Mouse (Mus musculus): ENCODE measurements around the gene Cit. TPM values are rescaled to one million over a fixed set of nuclear protein-coding genes. Genes with fewer than 3 reads are reported as not detected.
"Not testable (repeated sequence)": the region's sequence is repeated elsewhere in the genome, so short reads cannot be mapped to it uniquely, and the experiment has no call there.

The Cit gene
- 8.5 TPM for polyA plus RNA-seq (2012; fragmentation: generic; extraction: Trizol)

GRCm38 (mm10) chr5:115844766-115845634, at the start of gene Cit:
TSS of gene Cit (plus strand) at chr5:115845278.
- peak within 1 kb of the TSS; percentile 75 for H3K4me3 ChIP-seq
- peaks cover 35% of the 10 kb centered on the region for H3K79me2 ChIP-seq (ENCODE audit: control insufficient read depth, insufficient read depth)
- TF ChIP-seq E2F4 (IDR thresholded peaks at IDR 0.05; ENCODE audit: insufficient read depth), result peak; percentile 81
- peak; percentile 28 for TF ChIP-seq POLR2AphosphoS2 (IDR thresholded peaks at IDR 0.05; ENCODE audit: insufficient read length, low read depth)
- no peak for TF ChIP-seq TCF3 (IDR thresholded peaks at IDR 0.05; ENCODE audit: insufficient read length, low read depth)
- TF ChIP-seq POLR2A (IDR thresholded peaks at IDR 0.05; ENCODE audit: insufficient read length, low read depth), result peak; percentile 52
- no peaks in the 10 kb centered on the region for H3K27me3 ChIP-seq (ENCODE audit: control insufficient read depth, insufficient read depth, insufficient read length)
- no peaks in the 10 kb centered on the region for H3K36me3 ChIP-seq (ENCODE audit: control insufficient read depth, insufficient read depth)
- H3ac ChIP-seq (ENCODE audit: control insufficient read depth, insufficient read length), result peak within 1 kb of the TSS; percentile 38
- peak within 1 kb of the TSS; percentile 74 for H3K4me2 ChIP-seq (ENCODE audit: low read depth)

- H3K36me3 ChIP-seq (ENCODE audit: control insufficient read depth, insufficient read depth), result no peaks in the 10 kb centered on the region
- no peak for TF ChIP-seq E2F4 (IDR thresholded peaks at IDR 0.05; ENCODE audit: insufficient read depth)
- TF ChIP-seq USF1 (IDR thresholded peaks at IDR 0.05; ENCODE audit: low read depth), result peak; percentile 43
- no peak for TF ChIP-seq POLR2A (IDR thresholded peaks at IDR 0.05; ENCODE audit: insufficient read length, low read depth)
- TF ChIP-seq CEBPB (IDR thresholded peaks at IDR 0.05; ENCODE audit: insufficient read depth, poor library complexity, severe bottlenecking), result no peak
- H3ac ChIP-seq (ENCODE audit: control insufficient read depth, insufficient read length), result no peak overlapping the region
- no peak overlapping the region for H3K4me3 ChIP-seq
- H3K27me3 ChIP-seq (ENCODE audit: control insufficient read depth, insufficient read depth, insufficient read length), result no peaks in the 10 kb centered on the region
- no peaks in the 10 kb centered on the region for H3K79me2 ChIP-seq (ENCODE audit: control insufficient read depth, insufficient read depth)
- H3K4me2 ChIP-seq (ENCODE audit: low read depth), result peak overlapping the region; percentile 65
These were observed 45.8 kb upstream of the Cit start for GRCm38 (mm10) chr5:115799016-115799894.

DNA sequence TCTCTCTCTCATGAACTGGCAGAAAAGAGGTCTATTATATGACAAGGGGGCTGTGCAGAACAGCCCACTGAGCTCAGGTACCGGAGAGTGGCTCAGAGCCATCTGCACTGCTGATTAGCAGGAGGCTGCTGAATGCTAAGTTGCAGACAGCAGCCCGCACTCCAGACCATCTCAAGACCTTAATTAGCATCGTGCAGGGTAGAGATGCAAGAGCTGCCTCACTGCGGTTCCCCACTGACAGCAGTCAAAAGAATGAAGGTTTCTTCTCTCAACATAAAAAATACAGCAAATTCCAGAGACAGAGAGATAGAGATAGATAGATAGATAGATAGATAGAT, 45.2 kb upstream of the Cit start:
- Histone ChIP-seq H3K79me2 (ENCODE audit: control insufficient read depth, insufficient read depth) (no peaks in the 10 kb centered on the region), H3ac (ENCODE audit: control insufficient read depth, insufficient read length) (no peak overlapping the region), H3K36me3 (ENCODE audit: control insufficient read depth, insufficient read depth) (no peaks in the 10 kb centered on the region), H3K4me3 (no peak overlapping the region), H3K4me2 (ENCODE audit: low read depth) (peak overlapping the region; percentile 65), H3K27me3 (ENCODE audit: control insufficient read depth, insufficient read depth, insufficient read length) (no peaks in the 10 kb centered on the region)
- no peak for TF ChIP-seq CEBPB (IDR thresholded peaks at IDR 0.05; ENCODE audit: insufficient read depth, poor library complexity, severe bottlenecking)

- H3ac ChIP-seq (ENCODE audit: control insufficient read depth, insufficient read length), result no peak overlapping the region
- TF ChIP-seq MYOD1 (IDR thresholded peaks at IDR 0.05; ENCODE audit: control insufficient read depth in 1 of 3, insufficient read length in 2 of 3, low read depth in 2 of 3) (no peak), CEBPB (IDR thresholded peaks at IDR 0.05; ENCODE audit: insufficient read depth, poor library complexity, severe bottlenecking) (no peak), E2F4 (IDR thresholded peaks at IDR 0.05; ENCODE audit: insufficient read depth) (no peak), MAX (IDR thresholded peaks at IDR 0.05; ENCODE audit: low read depth) (no peak), POLR2AphosphoS2 (IDR thresholded peaks at IDR 0.05; ENCODE audit: insufficient read length, low read depth) (no peak)
- no peaks in the 10 kb centered on the region for H3K79me2 ChIP-seq (ENCODE audit: control insufficient read depth, insufficient read depth)
- H3K27me3 ChIP-seq (ENCODE audit: control insufficient read depth, insufficient read depth, insufficient read length), result no peaks in the 10 kb centered on the region
- no peak overlapping the region for H3K4me2 ChIP-seq (ENCODE audit: low read depth)
- no peaks in the 10 kb centered on the region for H3K36me3 ChIP-seq (ENCODE audit: control insufficient read depth, insufficient read depth)
- no peak overlapping the region for H3K4me3 ChIP-seq
These were observed 32.8 kb upstream of the Cit start for GRCm38 (mm10) chr5:115812262-115812661.

DNA sequence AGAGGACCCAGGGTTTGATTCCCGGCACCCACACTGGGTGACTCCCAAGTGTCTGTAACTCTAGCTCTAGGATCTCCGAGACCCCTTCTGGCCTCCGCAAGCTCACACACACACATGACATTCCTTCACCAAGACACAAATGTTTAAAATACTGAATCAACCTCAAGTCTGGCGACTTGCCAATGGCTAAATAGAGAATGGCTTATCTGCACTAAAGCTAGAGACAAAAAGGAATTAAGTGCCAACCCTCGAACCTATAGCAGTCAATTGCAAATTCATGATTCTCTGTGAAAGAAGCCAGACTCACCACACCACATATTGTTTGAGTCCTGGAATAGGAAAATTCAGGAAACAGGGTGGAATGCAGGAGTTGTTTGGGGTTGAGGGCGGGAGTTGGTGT, 28.1 kb upstream of the Cit start:
- no peak for TF ChIP-seq TCF12 (IDR thresholded peaks at IDR 0.05; ENCODE audit: insufficient read depth, poor library complexity, severe bottlenecking)
- no peak for TF ChIP-seq REST (IDR thresholded peaks at IDR 0.05; ENCODE audit: insufficient read depth, insufficient read length)
- no peak for TF ChIP-seq TCF3 (IDR thresholded peaks at IDR 0.05; ENCODE audit: insufficient read length, low read depth)
- TF ChIP-seq SRF (IDR thresholded peaks at IDR 0.05; ENCODE audit: control insufficient read depth, insufficient read length, low read depth), result no peak
- no peak for TF ChIP-seq USF1 (IDR thresholded peaks at IDR 0.05; ENCODE audit: low read depth)
- TF ChIP-seq MAX (IDR thresholded peaks at IDR 0.05; ENCODE audit: low read depth), result no peak
- TF ChIP-seq E2F4 (IDR thresholded peaks at IDR 0.05; ENCODE audit: insufficient read depth), result no peak
- TF ChIP-seq MYOG (IDR thresholded peaks at IDR 0.05; ENCODE audit: control insufficient read depth in 1 of 3, insufficient read depth in 1 of 3, insufficient read length in 2 of 3, low read depth in 2 of 3), result no peak
- TF ChIP-seq MYOD1 (IDR thresholded peaks at IDR 0.05; ENCODE audit: control insufficient read depth in 1 of 3, insufficient read length in 2 of 3, low read depth in 2 of 3), result no peak
- TF ChIP-seq POLR2AphosphoS2 (IDR thresholded peaks at IDR 0.05; ENCODE audit: insufficient read length, low read depth), result no peak
- no peak for TF ChIP-seq CEBPB (IDR thresholded peaks at IDR 0.05; ENCODE audit: insufficient read depth, poor library complexity, severe bottlenecking)
- TF ChIP-seq POLR2A (IDR thresholded peaks at IDR 0.05; ENCODE audit: insufficient read length, low read depth), result no peak
- Histone ChIP-seq H3ac (ENCODE audit: control insufficient read depth, insufficient read length) (no peak overlapping the region), H3K36me3 (ENCODE audit: control insufficient read depth, insufficient read depth) (no peaks in the 10 kb centered on the region), H3K4me2 (ENCODE audit: low read depth) (no peak overlapping the region), H3K79me2 (ENCODE audit: control insufficient read depth, insufficient read depth) (no peaks in the 10 kb centered on the region), H3K27me3 (ENCODE audit: control insufficient read depth, insufficient read depth, insufficient read length) (no peaks in the 10 kb centered on the region), H3K4me3 (no peak overlapping the region)

GRCm38 (mm10) chr5:115817655-115818054, 27.4 kb upstream of the Cit start:
- not testable (repeated sequence) for H3ac ChIP-seq (ENCODE audit: control insufficient read depth, insufficient read length); H3K79me2 ChIP-seq (ENCODE audit: control insufficient read depth, insufficient read depth); H3K27me3 ChIP-seq (ENCODE audit: control insufficient read depth, insufficient read depth, insufficient read length); H3K4me3 ChIP-seq; H3K4me2 ChIP-seq (ENCODE audit: low read depth); H3K36me3 ChIP-seq (ENCODE audit: control insufficient read depth, insufficient read depth)

Data from myocyte (in vitro differentiated cells).